Mouse (Mus musculus): Measurements from ENCODE around the gene Atp5h. TPM values are rescaled to one million over a fixed set of nuclear protein-coding genes. Genes with fewer than 3 reads are reported as not detected.

Gene Atp5h
- polyA plus RNA-seq, 1 experiment from 2014 or later, result 931 TPM

GRCm38 (mm10) chr11:115435596-115436337, 16.0 kb upstream of the Atp5h start:
- H3K4me1 ChIP-seq (ENCODE audit: control insufficient read depth, insufficient read depth, low read length), result 0 out of 2 replicates have a peak, but pooled peaks cover 4% of the 10 kb centered on the region
- H3K4me3 ChIP-seq (ENCODE audit: low read depth, low read length), result peak overlapping the region; percentile 12
- peaks cover 3% of the 10 kb centered on the region for H3K36me3 ChIP-seq (replicated peaks; ENCODE audit: control insufficient read depth, insufficient read depth, low read depth, low read length)
- ATAC-seq (replicated peaks; ENCODE audit: insufficient number of reproducible peaks, low FRiP score, low TSS enrichment, low read depth) (0 out of 2 replicates have a peak, but pooled peaks have one; percentile 10), DNase-seq (ENCODE audit: low spot score) (peak; percentile 58)
- H3K27me3 ChIP-seq (ENCODE audit: control insufficient read depth, insufficient read depth, low read length), result no peaks in the 10 kb centered on the region
- no peaks in the 10 kb centered on the region for H3K9me3 ChIP-seq (replicated peaks; ENCODE audit: control insufficient read depth, low read length)
- 3% methylated on average over 31 of the region's 31 CpGs for WGBS
- peak overlapping the region; percentile 43 for H3K9ac ChIP-seq (replicated peaks; ENCODE audit: low read length)
- peak overlapping the region; percentile 60 for H3K4me2 ChIP-seq (ENCODE audit: low read depth, low read length)
- H3K27ac ChIP-seq (replicated peaks; ENCODE audit: low read depth, low read length), result no peak overlapping the region

GRCm38 (mm10) chr11:115433342-115433741, 13.6 kb upstream of the Atp5h start:
- 0 out of 2 replicates have a peak, but pooled peaks cover 4% of the 10 kb centered on the region for H3K4me1 ChIP-seq (ENCODE audit: control insufficient read depth, insufficient read depth, low read length)
- H3K9me3 ChIP-seq (replicated peaks; ENCODE audit: control insufficient read depth, low read length), result no peaks in the 10 kb centered on the region
- no peak overlapping the region for H3K4me2 ChIP-seq (ENCODE audit: low read depth, low read length)
- H3K9ac ChIP-seq (replicated peaks; ENCODE audit: low read length), result no peak overlapping the region
- no peak for ATAC-seq (replicated peaks; ENCODE audit: insufficient number of reproducible peaks, low FRiP score, low TSS enrichment, low read depth)
- DNase-seq (ENCODE audit: low spot score), result no peak
- peaks cover 9% of the 10 kb centered on the region for H3K36me3 ChIP-seq (replicated peaks; ENCODE audit: control insufficient read depth, insufficient read depth, low read depth, low read length)
- no peaks in the 10 kb centered on the region for H3K27me3 ChIP-seq (ENCODE audit: control insufficient read depth, insufficient read depth, low read length)
- H3K27ac ChIP-seq (replicated peaks; ENCODE audit: low read depth, low read length), result no peak overlapping the region
- no peak overlapping the region for H3K4me3 ChIP-seq (ENCODE audit: low read depth, low read length)
- WGBS, result 82% methylated on average over 6 of the region's 6 CpGs

- DNase-seq (ENCODE audit: low spot score) (no peak), ATAC-seq (replicated peaks; ENCODE audit: insufficient number of reproducible peaks, low FRiP score, low TSS enrichment, low read depth) (no peak)
- Histone ChIP-seq H3K4me3 (ENCODE audit: low read depth, low read length) (no peak overlapping the region), H3K36me3 (replicated peaks; ENCODE audit: control insufficient read depth, insufficient read depth, low read depth, low read length) (peaks cover 9% of the 10 kb centered on the region), H3K27me3 (ENCODE audit: control insufficient read depth, insufficient read depth, low read length) (no peaks in the 10 kb centered on the region), H3K9me3 (replicated peaks; ENCODE audit: control insufficient read depth, low read length) (no peaks in the 10 kb centered on the region), H3K4me1 (ENCODE audit: control insufficient read depth, insufficient read depth, low read length) (0 out of 2 replicates have a peak, but pooled peaks cover 4% of the 10 kb centered on the region), H3K9ac (replicated peaks; ENCODE audit: low read length) (no peak overlapping the region), H3K4me2 (ENCODE audit: low read depth, low read length) (no peak overlapping the region), H3K27ac (replicated peaks; ENCODE audit: low read depth, low read length) (no peak overlapping the region)
- 77% methylated on average over 4 of the region's 4 CpGs for WGBS
Measured at GRCm38 (mm10) chr11:115432814-115433213, 13.1 kb upstream of the Atp5h start.

- Histone ChIP-seq H3K36me3 (replicated peaks; ENCODE audit: control insufficient read depth, insufficient read depth, low read depth, low read length) (peaks cover 9% of the 10 kb centered on the region), H3K9me3 (replicated peaks; ENCODE audit: control insufficient read depth, low read length) (no peaks in the 10 kb centered on the region), H3K4me3 (ENCODE audit: low read depth, low read length) (no peak overlapping the region), H3K4me1 (ENCODE audit: control insufficient read depth, insufficient read depth, low read length) (0 out of 2 replicates have a peak, but pooled peaks cover 1% of the 10 kb centered on the region), H3K27ac (replicated peaks; ENCODE audit: low read depth, low read length) (no peak overlapping the region), H3K4me2 (ENCODE audit: low read depth, low read length) (no peak overlapping the region), H3K27me3 (ENCODE audit: control insufficient read depth, insufficient read depth, low read length) (no peaks in the 10 kb centered on the region), H3K9ac (replicated peaks; ENCODE audit: low read length) (no peak overlapping the region)
- ATAC-seq (replicated peaks; ENCODE audit: insufficient number of reproducible peaks, low FRiP score, low TSS enrichment, low read depth) (no peak), DNase-seq (ENCODE audit: low spot score) (no peak)
- WGBS, result 91% methylated on average over 6 of the region's 6 CpGs
Measured at GRCm38 (mm10) chr11:115430561-115430960, 10.8 kb upstream of the Atp5h start.

GRCm38 (mm10) chr11:115429307-115429706, 9.5 kb upstream of the Atp5h start:
- 80% methylated on average over 7 of the region's 7 CpGs for WGBS
- Histone ChIP-seq H3K9me3 (replicated peaks; ENCODE audit: control insufficient read depth, low read length) (no peaks in the 10 kb centered on the region), H3K27ac (replicated peaks; ENCODE audit: low read depth, low read length) (no peak overlapping the region), H3K36me3 (replicated peaks; ENCODE audit: control insufficient read depth, insufficient read depth, low read depth, low read length) (peaks cover 9% of the 10 kb centered on the region), H3K27me3 (ENCODE audit: control insufficient read depth, insufficient read depth, low read length) (no peaks in the 10 kb centered on the region), H3K4me1 (ENCODE audit: control insufficient read depth, insufficient read depth, low read length) (no peaks in the 10 kb centered on the region), H3K4me3 (ENCODE audit: low read depth, low read length) (no peak overlapping the region), H3K4me2 (ENCODE audit: low read depth, low read length) (no peak overlapping the region), H3K9ac (replicated peaks; ENCODE audit: low read length) (no peak overlapping the region)
- ATAC-seq (replicated peaks; ENCODE audit: insufficient number of reproducible peaks, low FRiP score, low TSS enrichment, low read depth) (no peak), DNase-seq (ENCODE audit: low spot score) (no peak)

- Histone ChIP-seq H3K4me2 (ENCODE audit: low read depth, low read length) (no peak overlapping the region), H3K27me3 (ENCODE audit: control insufficient read depth, insufficient read depth, low read length) (no peaks in the 10 kb centered on the region), H3K4me1 (ENCODE audit: control insufficient read depth, insufficient read depth, low read length) (no peaks in the 10 kb centered on the region), H3K9me3 (replicated peaks; ENCODE audit: control insufficient read depth, low read length) (no peaks in the 10 kb centered on the region), H3K36me3 (replicated peaks; ENCODE audit: control insufficient read depth, insufficient read depth, low read depth, low read length) (peaks cover 9% of the 10 kb centered on the region), H3K27ac (replicated peaks; ENCODE audit: low read depth, low read length) (no peak overlapping the region), H3K9ac (replicated peaks; ENCODE audit: low read length) (peak overlapping the region; percentile 15; the same call in 1 of the 2 replicates), H3K4me3 (ENCODE audit: low read depth, low read length) (no peak overlapping the region)
- ATAC-seq (replicated peaks; ENCODE audit: insufficient number of reproducible peaks, low FRiP score, low TSS enrichment, low read depth) (peak; percentile 45; the same call in 1 of the 2 replicates), DNase-seq (ENCODE audit: low spot score) (peak; percentile 91)
- 32% methylated on average over 20 of the region's 20 CpGs for WGBS
Measured at GRCm38 (mm10) chr11:115427482-115428331, 7.9 kb upstream of the Atp5h start.

GRCm38 (mm10) chr11:115425671-115426070, 5.9 kb upstream of the Atp5h start:
- H3K36me3 ChIP-seq (replicated peaks; ENCODE audit: control insufficient read depth, insufficient read depth, low read depth, low read length), result peaks cover 5% of the 10 kb centered on the region
- 94% methylated on average over 6 of the region's 6 CpGs for WGBS
- DNase-seq (ENCODE audit: low spot score), result no peak

More at GRCm38 (mm10) chr11:115425671-115426070, 5.9 kb upstream of the Atp5h start:
- H3K4me2 ChIP-seq (ENCODE audit: low read depth, low read length), result no peak overlapping the region
- H3K27me3 ChIP-seq (ENCODE audit: control insufficient read depth, insufficient read depth, low read length), result no peaks in the 10 kb centered on the region
- H3K4me1 ChIP-seq (ENCODE audit: control insufficient read depth, insufficient read depth, low read length), result peaks cover 3% of the 10 kb centered on the region; the same call in 1 of the 2 replicates
- H3K9ac ChIP-seq (replicated peaks; ENCODE audit: low read length), result no peak overlapping the region
- ATAC-seq (replicated peaks; ENCODE audit: insufficient number of reproducible peaks, low FRiP score, low TSS enrichment, low read depth), result no peak
- no peak overlapping the region for H3K27ac ChIP-seq (replicated peaks; ENCODE audit: low read depth, low read length)
- H3K9me3 ChIP-seq (replicated peaks; ENCODE audit: control insufficient read depth, low read length), result no peaks in the 10 kb centered on the region
- no peak overlapping the region for H3K4me3 ChIP-seq (ENCODE audit: low read depth, low read length)

Measured in embryonic facial prominence, embryonic 11.5 days (tissue).